Mouse (Mus musculus) ES-E14 (cell line): ENCODE measurements around the gene Hint3.

Experiments
- HCFC1 ChIP-seq: IDR thresholded peaks from 2 replicates; pipeline ENCODE4 v1.6.1; 2012; ENCODE audit warnings: low read length, inconsistent platforms, borderline replicate concordance; ENCODE audit not compliant: insufficient read depth
- MAFK ChIP-seq: IDR thresholded peaks from 2 replicates; pipeline ENCODE4 v1.6.1; 2014; ENCODE audit warnings: mild to moderate bottlenecking, low read depth, low read length, inconsistent platforms; ENCODE audit not compliant: insufficient read depth
- ZC3H11A ChIP-seq: IDR thresholded peaks from 2 replicates; pipeline ENCODE4 v1.6.1; 2012; ENCODE audit warnings: low read depth, mild to moderate bottlenecking, inconsistent platforms, low read length, borderline replicate concordance
- ZNF384 ChIP-seq: IDR thresholded peaks from 2 replicates; pipeline ENCODE4 v1.6.1; 2012; ENCODE audit warnings: low read depth, low read length, inconsistent platforms

DNA sequence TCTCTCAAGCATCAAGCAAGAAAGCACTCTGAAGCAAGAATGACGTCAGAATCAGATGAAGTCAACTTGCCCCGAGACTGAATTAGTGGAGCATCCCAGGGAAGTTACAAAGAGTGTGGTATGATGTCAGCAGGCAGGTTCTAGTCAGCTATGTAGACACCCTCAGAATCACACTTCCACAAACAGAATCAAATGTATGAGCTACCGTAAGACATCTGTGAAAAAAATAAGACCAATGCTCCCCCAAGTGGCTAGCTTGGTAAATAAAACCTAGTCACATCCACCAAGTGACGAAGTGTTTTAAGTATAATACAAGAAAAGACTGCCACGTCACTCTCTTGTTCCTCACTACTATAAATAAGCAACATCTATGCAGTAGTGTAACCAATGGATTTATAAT is 42.4 kb downstream of the Hint3 start:
- TF ChIP-seq ZC3H11A (no peak), MAFK (no peak), ZNF384 (no peak), HCFC1 (no peak)
